Mouse (Mus musculus) erythroblast, embryonic 14.5 days (primary cell): ENCODE measurements around the gene Ccm2l.

Experiments
- GATA1 ChIP-seq: IDR thresholded peaks from 2 replicates; pipeline ENCODE4 v1.6.1; 2012; ENCODE audit warnings: low read length, inconsistent platforms, mixed read lengths
- TAL1 ChIP-seq: IDR thresholded peaks from 3 replicates; pipeline ENCODE4 v1.6.1; 2012; ENCODE audit warnings: low read length, inconsistent platforms, mixed read lengths

DNA sequence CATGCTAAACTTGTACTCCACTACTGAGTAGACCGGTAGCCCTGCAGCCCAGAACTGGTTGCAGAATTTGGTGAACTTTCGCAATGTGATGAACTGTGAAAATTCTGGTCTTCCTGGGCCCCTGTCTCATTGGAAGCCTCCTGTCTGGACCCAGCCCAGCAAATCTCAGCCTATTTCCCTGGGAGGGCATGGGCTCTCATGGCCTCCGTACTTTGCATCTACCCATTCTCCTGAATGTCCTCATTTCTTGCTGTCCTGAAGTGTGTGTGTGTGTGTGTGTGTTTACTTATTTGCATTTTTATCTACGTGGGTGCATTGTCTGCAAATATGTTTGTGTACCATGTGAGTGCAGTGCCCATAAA lies 15.8 kb upstream of the Ccm2l start:
- TF ChIP-seq TAL1 (no peak), GATA1 (no peak)
